Mouse (Mus musculus): ENCODE measurements around the gene Ube2h.

The Ube2h gene

GRCm38 (mm10) chr6:30300901-30301300 lies 3.4 kb downstream of the Ube2h start:
- in situ Hi-C loops (cut with MboI; ENCODE audit: unreplicated experiment in 2 of 2): no loop called here

- in situ Hi-C loops (cut with MboI; ENCODE audit: unreplicated experiment in 2 of 2): no loop called here
Measured at GRCm38 (mm10) chr6:30300372-30300771, 4.0 kb downstream of the Ube2h start.

- in situ Hi-C loops (cut with MboI; ENCODE audit: unreplicated experiment in 2 of 2): no loop called here
Measured at GRCm38 (mm10) chr6:30299683-30300082, 4.7 kb downstream of the Ube2h start.

GRCm38 (mm10) chr6:30299116-30299515 lies 5.2 kb downstream of the Ube2h start:
- in situ Hi-C loops (cut with MboI; ENCODE audit: unreplicated experiment in 2 of 2): no loop called here

- in situ Hi-C loops (cut with MboI; ENCODE audit: unreplicated experiment in 2 of 2): no loop called here
Measured at GRCm38 (mm10) chr6:30292579-30292978, 11.8 kb downstream of the Ube2h start.

- in situ Hi-C loops (cut with MboI; ENCODE audit: unreplicated experiment in 2 of 2): no loop called here
Measured at GRCm38 (mm10) chr6:30287958-30288357, 16.4 kb downstream of the Ube2h start.

GRCm38 (mm10) chr6:30286642-30287041 lies 17.7 kb downstream of the Ube2h start:
- in situ Hi-C loops (cut with MboI; ENCODE audit: unreplicated experiment in 2 of 2): no loop called here

GRCm38 (mm10) chr6:30284177-30284576 lies 20.2 kb downstream of the Ube2h start:
- in situ Hi-C loops (cut with MboI; ENCODE audit: unreplicated experiment in 2 of 2): loop anchor here in 1 of 2 experiments (5.0 kb wide), 1 partner anchor 52 kb away; no protein-coding TSS in a partner anchor

GRCm38 (mm10) chr6:30282361-30282760 lies 22.0 kb downstream of the Ube2h start:
- in situ Hi-C loops (cut with MboI; ENCODE audit: unreplicated experiment in 2 of 2): loop anchor here in 1 of 2 experiments (5.0 kb wide), 1 partner anchor 50 kb away; no protein-coding TSS in a partner anchor

GRCm38 (mm10) chr6:30278374-30278773 lies 26.0 kb downstream of the Ube2h start:
- in situ Hi-C loops (cut with MboI; ENCODE audit: unreplicated experiment in 2 of 2): no loop called here

GRCm38 (mm10) chr6:30276882-30277281 lies 27.5 kb downstream of the Ube2h start:
- in situ Hi-C loops (cut with MboI; ENCODE audit: unreplicated experiment in 2 of 2): no loop called here

GRCm38 (mm10) chr6:30276375-30276774 lies 28.0 kb downstream of the Ube2h start:
- in situ Hi-C loops (cut with MboI; ENCODE audit: unreplicated experiment in 2 of 2): no loop called here

- in situ Hi-C loops (cut with MboI; ENCODE audit: unreplicated experiment in 2 of 2): no loop called here
Measured at GRCm38 (mm10) chr6:30275159-30275847, 29.0 kb downstream of the Ube2h start.

- in situ Hi-C loops (cut with MboI; ENCODE audit: unreplicated experiment in 2 of 2): no loop called here
Measured at GRCm38 (mm10) chr6:30272911-30273310, 31.4 kb downstream of the Ube2h start.

- in situ Hi-C loops (cut with MboI; ENCODE audit: unreplicated experiment in 2 of 2): no loop called here
Measured at GRCm38 (mm10) chr6:30272338-30272905, 31.9 kb downstream of the Ube2h start.

GRCm38 (mm10) chr6:30269846-30270245 lies 34.5 kb downstream of the Ube2h start:
- in situ Hi-C loops (cut with MboI; ENCODE audit: unreplicated experiment in 2 of 2): no loop called here

- in situ Hi-C loops (cut with MboI; ENCODE audit: unreplicated experiment in 2 of 2): no loop called here
Measured at GRCm38 (mm10) chr6:30267486-30267885, 36.9 kb downstream of the Ube2h start.

GRCm38 (mm10) chr6:30265402-30265801 lies 38.9 kb downstream of the Ube2h start:
- in situ Hi-C loops (cut with MboI; ENCODE audit: unreplicated experiment in 2 of 2): no loop called here

GRCm38 (mm10) chr6:30263053-30263452 lies 41.3 kb downstream of the Ube2h start:
- in situ Hi-C loops (cut with MboI; ENCODE audit: unreplicated experiment in 2 of 2): no loop called here

GRCm38 (mm10) chr6:30259271-30259670 lies 45.1 kb downstream of the Ube2h start:
- in situ Hi-C loops (cut with MboI; ENCODE audit: unreplicated experiment in 2 of 2): no loop called here

GRCm38 (mm10) chr6:30257962-30258361 lies 46.4 kb downstream of the Ube2h start:
- in situ Hi-C loops (cut with MboI; ENCODE audit: unreplicated experiment in 2 of 2): no loop called here

GRCm38 (mm10) chr6:30255846-30256245 lies 48.5 kb downstream of the Ube2h start:
- in situ Hi-C loops (cut with MboI; ENCODE audit: unreplicated experiment in 2 of 2): no loop called here

Measured in v-Abl transformed pro-B cells (cell line).